Mouse (Mus musculus) midbrain, embryonic 12.5 days (tissue): Measurements from ENCODE around the gene Optn. TPM values are rescaled to one million over a fixed set of nuclear protein-coding genes. Genes with fewer than 3 reads are reported as not detected.

ENCODE experiments used
- ATAC-seq: fragments of 200-750 bp; cut with Nextera tagmentation; 2 replicates; pipeline ENCODE4 v1.8.0; 2017; ENCODE audit warnings: low read depth, moderate TSS enrichment, moderate library complexity; ENCODE audit not compliant: low FRiP score
- H3K27ac ChIP-seq: fragments of 300-500 bp; sonication (generic); replicated peaks from 2 replicates; pipeline ENCODE4 v1.5.1; 2016; ENCODE audit warnings: mild to moderate bottlenecking
- H3K27me3 ChIP-seq: fragments of 300-500 bp; sonication (generic); 2 replicates; pipeline ENCODE4 v1.6.1; 2016; ENCODE audit warnings: mild to moderate bottlenecking
- H3K36me3 ChIP-seq: fragments of 300-500 bp; sonication (generic); 2 replicates; pipeline ENCODE4 v1.6.1; 2016
- H3K4me1 ChIP-seq: fragments of 300-500 bp; sonication (generic); 2 replicates; pipeline ENCODE4 v1.6.1; 2016
- H3K4me2 ChIP-seq: fragments of 300-500 bp; sonication (generic); replicated peaks from 2 replicates; pipeline ENCODE4 v1.6.1; 2016; ENCODE audit warnings: mild to moderate bottlenecking, moderate library complexity
- H3K4me3 ChIP-seq: fragments of 300-500 bp; sonication (generic); 2 replicates; pipeline ENCODE4 v1.5.1; 2016; ENCODE audit warnings: mild to moderate bottlenecking
- H3K9ac ChIP-seq: fragments of 300-500 bp; sonication (generic); replicated peaks from 2 replicates; pipeline ENCODE4 v1.6.1; 2016; ENCODE audit warnings: mild to moderate bottlenecking, moderate library complexity
- H3K9me3 ChIP-seq: fragments of 300-500 bp; sonication (generic); 2 replicates; pipeline ENCODE4 v1.6.1; 2016; ENCODE audit warnings: mild to moderate bottlenecking
- WGBS: fragments of 180-500 bp; shearing (Covaris S2); methylation state at CpG from one replicate; pipeline ENCODE4 v1.1.7; 2016; 5-methylcytosine and 5-hydroxymethylcytosine counted together
- polyA plus RNA-seq: library from polyadenylated mRNA; unstranded; fragments of >200 nt; fragmentation: Nextera tagmentation; extraction: Ambion mirVana; gene quantifications from 2 replicates; pipeline ENCODE4 v1.2.1, GENCODE M21; 2016

Optn gene
- polyA plus RNA-seq, 1 experiment from 2014 or later: 4.2 TPM

DNA sequence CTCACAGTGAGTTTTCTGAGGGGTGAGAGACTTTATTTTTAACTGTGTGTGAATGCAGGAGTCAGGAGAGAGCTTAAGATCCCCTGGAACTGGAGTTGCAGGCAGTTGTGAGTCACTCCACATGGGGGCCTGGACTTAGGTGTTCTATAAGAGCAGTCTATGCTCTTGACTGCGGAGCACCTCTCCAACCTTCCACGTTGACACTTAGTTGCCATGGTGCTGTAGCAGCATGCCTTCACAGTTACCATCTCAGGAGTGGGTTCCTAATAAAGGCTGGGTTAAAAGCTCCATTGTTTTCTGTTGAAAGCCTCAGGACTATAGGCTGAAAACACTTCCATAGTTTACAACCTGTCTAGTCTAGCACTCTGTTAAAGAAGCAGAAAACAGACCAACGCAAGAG lies 26.5 kb downstream of the Optn start:
- Histone ChIP-seq H3K9me3 (no peaks in the 10 kb centered on the region), H3K36me3 (no peaks in the 10 kb centered on the region)

DNA sequence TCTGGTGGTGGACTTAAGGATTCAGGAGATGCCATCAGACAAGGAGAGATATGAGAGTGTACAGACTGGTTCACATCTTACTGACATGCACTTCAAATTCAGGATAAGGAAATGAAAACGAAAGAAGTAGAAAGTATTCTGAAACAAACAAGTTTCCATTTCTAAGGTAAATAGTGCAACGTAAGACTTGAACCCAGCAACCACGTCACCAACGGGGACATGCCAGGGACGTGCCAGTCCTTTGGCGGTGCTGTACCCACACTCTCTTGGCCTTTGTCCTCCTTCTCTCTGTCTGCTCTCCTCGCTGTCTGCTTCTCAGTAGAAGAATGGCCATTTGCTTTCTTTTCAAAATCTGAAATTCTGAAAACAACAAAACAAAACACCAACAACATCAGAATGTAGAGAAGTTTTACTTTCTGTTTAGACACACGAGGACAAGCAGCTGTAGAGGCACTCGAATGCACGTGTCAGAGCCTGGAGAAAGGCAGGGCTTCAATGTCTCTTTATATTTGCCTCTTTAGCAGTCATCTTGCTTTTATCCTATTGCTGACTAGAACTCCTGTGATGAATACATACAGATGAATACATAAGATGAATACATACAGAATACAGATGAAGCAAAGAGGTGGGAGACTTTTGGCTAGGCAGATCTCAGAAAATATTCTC lies 27.3 kb downstream of the Optn start:
- WGBS: 80% methylated on average over 10 of the region's 10 CpGs
- no peak for ATAC-seq
- H3K4me1 ChIP-seq: 0 out of 2 replicates have a peak, but pooled peaks cover 4% of the 10 kb centered on the region

More for the DNA sequence above, 26.5 kb downstream of the Optn start:
- H3K4me1 ChIP-seq: 0 out of 2 replicates have a peak, but pooled peaks cover 4% of the 10 kb centered on the region
- no peak overlapping the region for H3K9ac ChIP-seq
- no peak overlapping the region for H3K27ac ChIP-seq
- H3K4me3 ChIP-seq: no peak overlapping the region
- WGBS: 58% methylated on average over 3 of the region's 3 CpGs
- no peak for ATAC-seq
- H3K4me2 ChIP-seq: no peak overlapping the region
- H3K27me3 ChIP-seq: no peaks in the 10 kb centered on the region

DNA sequence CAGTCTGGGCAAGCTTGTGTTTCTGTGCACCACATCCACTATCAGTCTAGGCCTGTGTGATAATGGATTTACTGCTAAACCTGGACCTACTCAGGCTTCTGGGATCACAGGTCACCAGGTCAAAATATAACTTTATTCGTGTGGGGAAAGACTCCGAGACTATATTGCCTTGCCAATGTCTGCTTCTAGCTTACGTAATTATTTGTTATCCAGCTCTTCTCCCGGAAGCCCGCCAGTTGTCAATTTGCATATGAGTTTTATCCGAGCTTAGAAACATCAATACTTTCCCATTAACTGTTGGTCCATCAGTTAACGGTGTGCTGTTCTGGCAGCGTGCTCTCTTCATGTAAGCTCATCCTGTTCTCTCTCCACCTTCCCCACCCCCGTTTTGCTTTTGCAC lies 28.6 kb downstream of the Optn start:
- H3K27ac ChIP-seq: no peak overlapping the region
- no peak for ATAC-seq

More for the DNA sequence above, 27.3 kb downstream of the Optn start:
- Histone ChIP-seq H3K9ac (no peak overlapping the region), H3K27ac (no peak overlapping the region), H3K36me3 (no peaks in the 10 kb centered on the region), H3K27me3 (no peaks in the 10 kb centered on the region), H3K4me3 (no peak overlapping the region), H3K4me2 (no peak overlapping the region), H3K9me3 (no peaks in the 10 kb centered on the region)

DNA sequence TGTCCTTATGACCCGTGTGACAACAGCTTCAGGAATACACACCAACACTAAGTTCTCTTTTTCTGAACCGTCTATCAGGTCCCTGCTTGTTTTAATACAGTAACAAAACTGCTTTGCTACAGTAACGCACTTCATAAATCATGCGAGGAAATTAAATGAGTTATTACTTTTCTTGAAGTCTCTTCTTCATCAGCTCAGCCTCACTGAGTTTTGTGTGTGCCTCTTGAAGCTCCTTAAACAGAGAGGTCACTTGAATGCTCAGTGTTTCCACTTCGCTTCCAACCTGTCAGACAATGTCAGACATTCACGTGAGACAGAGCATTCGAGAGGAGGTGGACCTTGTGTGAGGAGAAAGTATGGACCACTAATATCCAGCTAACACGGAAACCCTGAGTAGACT lies 29.1 kb downstream of the Optn start:
- H3K9me3 ChIP-seq: no peaks in the 10 kb centered on the region
- ATAC-seq: no peak
- no peak overlapping the region for H3K4me2 ChIP-seq
- H3K4me3 ChIP-seq: no peak overlapping the region
- no peaks in the 10 kb centered on the region for H3K36me3 ChIP-seq
- 0 out of 2 replicates have a peak, but pooled peaks cover 4% of the 10 kb centered on the region for H3K4me1 ChIP-seq
- no peak overlapping the region for H3K27ac ChIP-seq
- no peak overlapping the region for H3K9ac ChIP-seq
- H3K27me3 ChIP-seq: no peaks in the 10 kb centered on the region
- WGBS: 86% methylated on average over 8 of the region's 8 CpGs

More for the DNA sequence above, 28.6 kb downstream of the Optn start:
- H3K4me1 ChIP-seq: 0 out of 2 replicates have a peak, but pooled peaks cover 4% of the 10 kb centered on the region
- WGBS: 82% methylated on average over 9 of the region's 9 CpGs
- no peak overlapping the region for H3K4me2 ChIP-seq
- H3K36me3 ChIP-seq: no peaks in the 10 kb centered on the region
- no peaks in the 10 kb centered on the region for H3K27me3 ChIP-seq
- no peaks in the 10 kb centered on the region for H3K9me3 ChIP-seq
- no peak overlapping the region for H3K9ac ChIP-seq
- no peak overlapping the region for H3K4me3 ChIP-seq

DNA sequence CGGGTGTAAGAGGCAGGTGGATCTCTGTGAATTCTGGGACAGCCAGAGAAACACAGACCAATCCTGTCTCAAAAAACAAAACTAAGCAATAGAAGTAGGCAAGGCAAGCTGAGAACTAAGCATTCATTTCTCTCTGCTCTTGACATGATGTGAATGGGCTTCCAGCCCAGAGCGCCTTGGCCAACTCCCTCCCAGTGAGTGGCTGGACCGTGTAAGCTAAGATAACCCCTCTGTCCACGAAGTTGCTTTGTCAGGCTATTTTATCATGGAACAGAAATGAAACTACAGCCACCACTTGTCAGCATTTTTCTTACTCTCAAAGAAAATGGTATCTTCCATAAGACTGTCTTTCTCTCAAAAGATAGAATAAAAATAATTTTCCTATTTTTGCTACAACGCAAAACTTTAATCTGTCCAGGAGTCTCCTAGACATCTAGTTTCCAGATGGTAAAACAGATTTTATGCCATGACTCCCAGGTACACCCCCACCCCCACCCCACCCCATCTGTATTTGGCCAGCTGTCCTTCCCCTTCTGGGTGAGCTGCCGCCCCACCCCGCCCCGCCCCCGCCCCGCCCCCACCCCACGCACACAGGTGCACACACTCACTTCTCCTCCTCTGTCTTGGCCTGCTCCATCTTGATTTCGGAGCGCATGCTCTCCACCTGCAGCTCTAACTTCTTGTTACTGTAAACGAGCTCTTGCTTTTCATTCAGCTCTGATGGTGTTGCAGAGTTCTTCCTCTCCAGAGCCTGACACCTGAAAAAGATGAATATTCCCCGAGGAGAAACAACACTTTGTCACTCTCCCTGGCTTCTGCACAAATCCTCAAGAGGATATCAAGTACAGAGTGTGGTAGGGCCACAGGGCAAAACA lies 30.1 kb downstream of the Optn start:
- Histone ChIP-seq H3K27me3 (no peaks in the 10 kb centered on the region), H3K9me3 (no peaks in the 10 kb centered on the region), H3K4me1 (0 out of 2 replicates have a peak, but pooled peaks cover 4% of the 10 kb centered on the region), H3K36me3 (no peaks in the 10 kb centered on the region), H3K4me3 (no peak overlapping the region), H3K27ac (no peak overlapping the region), H3K9ac (no peak overlapping the region), H3K4me2 (no peak overlapping the region)
- 82% methylated on average over 9 of the region's 15 CpGs for WGBS
- ATAC-seq: no peak

DNA sequence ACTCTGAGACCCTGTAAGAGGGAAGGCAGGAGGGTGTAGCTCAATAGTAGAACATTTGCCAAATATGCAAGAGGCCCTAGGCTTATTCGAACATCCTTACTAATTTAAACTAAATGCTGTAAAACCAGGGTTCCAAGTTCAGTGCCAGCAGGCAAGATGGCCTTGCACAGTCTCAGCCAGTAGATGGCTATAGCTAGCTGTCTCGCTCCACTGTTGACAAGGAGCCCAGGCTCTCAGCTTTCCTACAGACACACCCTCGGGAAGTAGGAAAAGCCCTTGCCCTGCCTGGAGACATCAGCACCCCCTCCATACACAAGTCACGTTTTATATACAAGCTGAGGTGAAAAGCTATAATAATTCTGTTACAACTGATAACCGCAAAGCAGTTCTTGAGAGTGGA lies 31.2 kb downstream of the Optn start:
- Histone ChIP-seq H3K36me3 (no peaks in the 10 kb centered on the region), H3K27ac (no peak overlapping the region), H3K4me3 (no peak overlapping the region), H3K27me3 (no peaks in the 10 kb centered on the region), H3K4me2 (no peak overlapping the region), H3K9me3 (no peaks in the 10 kb centered on the region), H3K4me1 (no peaks in the 10 kb centered on the region), H3K9ac (no peak overlapping the region)
- ATAC-seq: no peak
- 86% methylated on average over 5 of the region's 5 CpGs for WGBS

DNA sequence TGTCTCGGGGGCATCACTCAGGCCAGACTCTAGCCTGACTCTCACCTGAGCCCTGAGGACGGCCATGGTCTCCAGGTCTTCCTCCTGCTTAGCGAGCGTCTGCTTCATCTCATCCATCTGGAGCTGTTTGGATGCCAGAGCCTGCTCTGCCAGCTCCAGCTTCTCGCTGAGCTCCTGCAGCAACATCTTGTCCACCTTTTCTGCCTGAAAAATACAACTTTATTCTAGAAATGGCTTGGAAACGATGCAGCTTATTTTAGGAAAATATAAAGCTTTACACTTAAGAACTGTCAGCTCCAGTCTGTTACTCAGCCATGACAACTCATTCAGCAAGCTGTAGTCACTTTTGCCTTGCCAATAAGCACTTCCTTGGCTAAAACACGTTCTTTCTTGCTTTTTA lies 32.6 kb downstream of the Optn start:
- Histone ChIP-seq H3K9ac (no peak overlapping the region), H3K4me2 (no peak overlapping the region), H3K4me1 (0 out of 2 replicates have a peak, but pooled peaks cover 4% of the 10 kb centered on the region), H3K36me3 (no peaks in the 10 kb centered on the region), H3K4me3 (no peak overlapping the region), H3K27me3 (no peaks in the 10 kb centered on the region), H3K27ac (no peak overlapping the region), H3K9me3 (no peaks in the 10 kb centered on the region)
- no peak for ATAC-seq
- 83% methylated on average over 7 of the region's 7 CpGs for WGBS

DNA sequence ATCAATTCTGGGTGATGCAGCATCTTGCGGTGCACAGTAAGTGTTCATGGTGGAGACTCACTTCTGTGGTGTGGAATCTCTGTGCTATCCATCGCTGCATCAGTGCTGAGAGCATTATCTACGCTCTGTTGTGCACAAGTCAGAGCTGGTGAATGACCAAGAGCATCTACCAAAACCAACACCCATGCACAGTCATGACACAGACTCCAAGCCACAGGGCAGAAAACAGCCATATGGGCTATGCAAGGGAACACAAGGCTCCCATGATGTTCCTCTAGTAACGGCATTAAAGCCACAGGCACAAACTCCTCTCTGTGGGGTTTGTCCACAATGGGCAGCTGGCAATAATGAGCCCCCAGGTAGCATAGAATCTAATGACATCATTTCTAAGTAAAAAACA lies 34.0 kb downstream of the Optn start:
- H3K4me3 ChIP-seq: no peak overlapping the region
- 90% methylated on average over 4 of the region's 4 CpGs for WGBS
- ATAC-seq: no peak
- 0 out of 2 replicates have a peak, but pooled peaks cover 2% of the 10 kb centered on the region for H3K9me3 ChIP-seq
- no peak overlapping the region for H3K27ac ChIP-seq
- H3K36me3 ChIP-seq: no peaks in the 10 kb centered on the region
- H3K4me1 ChIP-seq: 0 out of 2 replicates have a peak, but pooled peaks cover 4% of the 10 kb centered on the region
- H3K27me3 ChIP-seq: no peaks in the 10 kb centered on the region
- no peak overlapping the region for H3K9ac ChIP-seq
- no peak overlapping the region for H3K4me2 ChIP-seq

DNA sequence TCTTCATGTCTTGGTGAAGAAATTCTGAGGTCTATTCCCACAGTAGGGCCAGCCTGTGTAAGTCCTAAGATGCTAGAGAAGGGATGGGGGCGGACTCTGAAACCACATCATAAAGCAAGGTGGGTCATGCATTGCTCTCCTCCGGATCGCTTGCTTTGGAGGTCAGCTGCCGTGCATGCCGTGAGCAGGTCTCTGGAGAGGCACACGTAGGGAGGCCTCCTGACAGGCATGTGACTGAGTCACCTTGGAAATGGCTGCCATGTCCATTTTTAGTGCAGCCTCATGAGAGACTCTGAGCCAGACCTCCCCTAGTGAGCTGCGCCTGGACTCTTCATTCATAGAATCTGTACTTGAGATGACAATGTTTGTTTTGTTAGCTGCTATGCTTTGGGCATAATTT lies 35.8 kb downstream of the Optn start:
- Histone ChIP-seq H3K27me3 (no peaks in the 10 kb centered on the region), H3K4me1 (0 out of 2 replicates have a peak, but pooled peaks cover 4% of the 10 kb centered on the region), H3K9me3 (0 out of 2 replicates have a peak, but pooled peaks cover 2% of the 10 kb centered on the region), H3K27ac (no peak overlapping the region), H3K4me3 (no peak overlapping the region), H3K36me3 (no peaks in the 10 kb centered on the region), H3K9ac (no peak overlapping the region), H3K4me2 (no peak overlapping the region)
- 91% methylated on average over 7 of the region's 7 CpGs for WGBS
- ATAC-seq: no peak

DNA sequence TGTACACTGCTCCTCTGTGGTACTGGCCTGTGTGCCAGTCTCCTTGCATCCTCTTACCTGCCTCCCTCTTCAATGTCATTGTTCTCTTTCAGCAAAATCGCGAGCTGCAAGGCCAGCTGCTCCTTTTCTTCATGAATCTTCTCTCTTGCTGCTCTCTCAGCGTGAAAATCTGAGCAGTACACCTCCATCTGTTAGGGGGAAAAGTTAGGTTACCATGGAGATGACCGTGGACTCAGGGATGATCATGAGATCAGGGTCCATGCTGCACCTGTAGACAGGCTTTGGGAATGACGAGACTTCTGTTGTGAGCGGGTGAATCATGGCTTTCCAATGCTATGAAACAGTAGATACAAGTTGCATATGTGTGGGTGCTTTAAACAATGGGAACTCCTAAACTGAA lies 36.8 kb downstream of the Optn start:
- 0 out of 2 replicates have a peak, but pooled peaks cover 4% of the 10 kb centered on the region for H3K4me1 ChIP-seq
- H3K9ac ChIP-seq: no peak overlapping the region
- H3K27ac ChIP-seq: no peak overlapping the region
- 0 out of 2 replicates have a peak, but pooled peaks cover 2% of the 10 kb centered on the region for H3K9me3 ChIP-seq
- H3K4me3 ChIP-seq: no peak overlapping the region
- H3K27me3 ChIP-seq: no peaks in the 10 kb centered on the region
- no peaks in the 10 kb centered on the region for H3K36me3 ChIP-seq
- ATAC-seq: no peak
- no peak overlapping the region for H3K4me2 ChIP-seq
- WGBS: 69% methylated on average over 6 of the region's 6 CpGs

DNA sequence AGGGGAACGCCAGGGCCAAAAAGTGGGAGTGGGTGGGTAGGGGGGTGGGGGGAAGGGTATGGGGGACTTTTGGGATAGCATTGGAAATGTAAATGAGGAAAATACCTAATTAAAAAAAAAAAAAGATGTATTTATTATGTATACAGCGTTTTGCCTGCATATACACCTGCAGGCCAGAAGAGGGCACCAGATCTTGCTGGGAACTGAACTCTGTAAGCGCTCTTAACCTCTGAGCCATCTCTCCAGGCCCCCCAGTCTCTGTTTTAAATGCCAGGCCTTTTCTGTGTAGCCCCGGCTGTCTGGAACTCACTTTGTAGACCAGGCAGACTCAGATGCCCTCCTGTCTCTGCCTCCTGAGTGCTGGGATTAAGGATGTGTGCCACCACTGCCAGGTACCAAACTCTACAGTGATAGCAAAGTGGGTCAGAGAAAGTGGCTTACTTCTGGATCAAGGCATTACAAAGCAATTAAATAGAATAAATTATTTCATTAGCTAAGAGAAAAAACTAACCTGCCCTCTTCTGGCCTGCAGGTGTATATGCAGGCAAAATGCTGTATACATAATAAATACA lies 38.6 kb downstream of the Optn start:
- H3K27me3 ChIP-seq: no peaks in the 10 kb centered on the region
- H3K4me1 ChIP-seq: 0 out of 2 replicates have a peak, but pooled peaks cover 4% of the 10 kb centered on the region
- no peak overlapping the region for H3K27ac ChIP-seq
- H3K9ac ChIP-seq: no peak overlapping the region
- H3K9me3 ChIP-seq: 0 out of 2 replicates have a peak, but pooled peaks cover 2% of the 10 kb centered on the region
- no peak overlapping the region for H3K4me2 ChIP-seq
- no peak for ATAC-seq
- no peaks in the 10 kb centered on the region for H3K36me3 ChIP-seq
- no peak overlapping the region for H3K4me3 ChIP-seq
- 40% methylated on average over 3 of the region's 4 CpGs for WGBS
